Mouse (Mus musculus) adrenal gland, adult 2 months (tissue): ENCODE data around the gene Ucp2. TPM values are rescaled to one million over a fixed set of nuclear protein-coding genes. Genes with fewer than 3 reads are reported as not detected.

Experiments
- DNase-seq: peaks from one replicate; pipeline ENCODE4 v3.0.0; 2021
- long read RNA-seq: library from polyadenylated mRNA; stranded (forward); transcript quantifications from one replicate; pipeline ENCODE4 v2.0.0, GENCODE M21; 2021
- polyA plus RNA-seq: library from polyadenylated mRNA; depleted of rRNA; stranded (reverse); fragments of >200 nt; gene quantifications from 2 replicates; pipeline ENCODE4 v1.2.3, GENCODE M21; 2012; rRNA removed
- total RNA-seq, 2 experiments: library from RNA; stranded (reverse); gene quantifications; 2 replicates each; pipeline ENCODE4 v1.2.3; 2021

Gene Ucp2
- total RNA-seq (100 to 1,000 TPM; 187 to 254 TPM), polyA plus RNA-seq (315 and 432 TPM in 2 replicates)
- long read RNA-seq, transcript Ucp2-202 (8 exons, 3,988 nt) = major isoform, 43 of 56 reads
- long read RNA-seq, partial matches to known transcripts = 12 of 56 reads
- long read RNA-seq, other reads (novel, unspliced or antisense) = 1 of 56 reads

GRCm38 (mm10) chr7:100493117-100493483 is at the start of gene Ucp2:
Gene Ucp2, plus strand, starts transcription at chr7:100493337.
- peak; percentile 87 for DNase-seq

GRCm38 (mm10) chr7:100443728-100444127 is 49.4 kb upstream of the Ucp2 start:
- no peak for DNase-seq

- no peak for DNase-seq
Measured at GRCm38 (mm10) chr7:100446271-100446670, 46.9 kb upstream of the Ucp2 start.

GRCm38 (mm10) chr7:100448530-100448929 is 44.6 kb upstream of the Ucp2 start:
- DNase-seq = no peak

- DNase-seq = no peak
Measured at GRCm38 (mm10) chr7:100448985-100449384, 44.2 kb upstream of the Ucp2 start.

GRCm38 (mm10) chr7:100458153-100458552 is 35.0 kb upstream of the Ucp2 start:
- no peak for DNase-seq

- no peak for DNase-seq
Measured at GRCm38 (mm10) chr7:100459862-100460261, 33.3 kb upstream of the Ucp2 start.

GRCm38 (mm10) chr7:100461621-100462151 is 31.5 kb upstream of the Ucp2 start:
- peak; percentile 82 for DNase-seq

- DNase-seq = no peak
Measured at GRCm38 (mm10) chr7:100463194-100463593, 29.9 kb upstream of the Ucp2 start.

GRCm38 (mm10) chr7:100463757-100464156 is 29.4 kb upstream of the Ucp2 start:
- no peak for DNase-seq

- no peak for DNase-seq
Measured at GRCm38 (mm10) chr7:100464248-100464647, 28.9 kb upstream of the Ucp2 start.

GRCm38 (mm10) chr7:100465248-100465647 is 27.9 kb upstream of the Ucp2 start:
- peak; percentile 31 for DNase-seq

- peak; percentile 87 for DNase-seq
Measured at GRCm38 (mm10) chr7:100465656-100466309, 27.4 kb upstream of the Ucp2 start.

- no peak for DNase-seq
Measured at GRCm38 (mm10) chr7:100466781-100467510, 26.2 kb upstream of the Ucp2 start.

GRCm38 (mm10) chr7:100468761-100469160 is 24.4 kb upstream of the Ucp2 start:
- DNase-seq = no peak

- DNase-seq = no peak
Measured at GRCm38 (mm10) chr7:100469502-100469901, 23.6 kb upstream of the Ucp2 start.

GRCm38 (mm10) chr7:100470796-100471406 is 22.2 kb upstream of the Ucp2 start:
- no peak for DNase-seq

- no peak for DNase-seq
Measured at GRCm38 (mm10) chr7:100471407-100471797, 21.7 kb upstream of the Ucp2 start.

GRCm38 (mm10) chr7:100472777-100473176 is 20.4 kb upstream of the Ucp2 start, which contains the start of gene Ucp3:
Gene Ucp3, plus strand, starts transcription at chr7:100472990.
- peak; percentile 54 for DNase-seq

- peak; percentile 31 for DNase-seq
Measured at GRCm38 (mm10) chr7:100473846-100474454, 19.2 kb upstream of the Ucp2 start.

- DNase-seq = peak; percentile 69
Measured at GRCm38 (mm10) chr7:100474680-100475079, 18.5 kb upstream of the Ucp2 start.
